Comparison of ENCODE assay signal across 28 mouse cellular contexts in the genomic region with DNA sequence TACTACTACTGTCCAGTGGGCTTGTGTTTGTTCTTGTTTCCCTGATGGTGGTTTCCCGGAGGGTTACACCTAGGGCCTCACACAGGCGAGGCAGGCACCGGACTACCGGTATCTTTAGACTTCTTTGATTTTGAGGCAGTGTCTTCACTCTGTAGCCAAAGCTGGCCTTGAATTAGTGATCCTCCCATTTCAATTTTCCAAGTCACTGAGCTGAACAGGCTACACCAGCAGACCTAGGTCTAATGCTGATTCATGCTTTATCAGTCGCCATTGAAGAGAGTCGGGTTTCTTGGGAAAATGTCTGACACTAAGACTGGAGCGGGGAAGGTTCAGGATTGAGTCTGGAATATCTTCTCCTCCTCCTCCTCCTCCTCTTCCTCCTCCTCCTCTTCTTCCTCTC.
"Had no signal": no experiment of that assay in that cellular context is flagged by ENCODE, and none has a peak within 500 bp of the region (broad histone marks: within the 10 kb centered on the region; RNA-seq: fewer than 3 reads in every experiment).

No protein-coding gene starts in this region.

- DNase-seq: cerebellum, adult 2 months; cerebellum, adult 8-10 months; cerebellum, adult 9-10 months; cerebellum, adult 9-11 months; cerebellum, postnatal 10 days; cerebellum, postnatal 14 days; cerebellum, postnatal 25 days; cerebellum, postnatal 36 days; embryo, embryonic 11 days; forebrain, postnatal 0 days; gastrocnemius, adult 2 months; gastrocnemius, postnatal 10 days; gastrocnemius, postnatal 14 days; gastrocnemius, postnatal 25 days; gastrocnemius, postnatal 36 days; heart, adult 11 months; heart, adult 18-20 months had no signal

- H3K9ac ChIP-seq: embryonic facial prominence, embryonic 12.5 days; embryonic facial prominence, embryonic 13.5 days; embryonic facial prominence, embryonic 15.5 days; forebrain, embryonic 12.5 days; forebrain, embryonic 13.5 days; forebrain, embryonic 15.5 days; forebrain, postnatal 0 days had no signal

- H3K9me3 ChIP-seq: embryonic facial prominence, embryonic 12.5 days; embryonic facial prominence, embryonic 13.5 days; forebrain, embryonic 12.5 days; forebrain, embryonic 13.5 days; forebrain, embryonic 15.5 days had no signal

- H3K4me1 ChIP-seq: embryonic facial prominence, embryonic 10.5 days; embryonic facial prominence, embryonic 12.5 days; embryonic facial prominence, embryonic 13.5 days; embryonic facial prominence, embryonic 15.5 days; forebrain, embryonic 10.5 days; forebrain, embryonic 12.5 days; forebrain, embryonic 13.5 days; forebrain, embryonic 15.5 days had no signal

- H3K27ac ChIP-seq: embryonic facial prominence, embryonic 10.5 days; embryonic facial prominence, embryonic 12.5 days; embryonic facial prominence, embryonic 13.5 days; embryonic facial prominence, embryonic 15.5 days; forebrain, embryonic 10.5 days; forebrain, embryonic 12.5 days; forebrain, embryonic 13.5 days; forebrain, embryonic 15.5 days; gastrocnemius, adult 2 months had no signal

- H3K27me3 ChIP-seq: embryonic facial prominence, embryonic 12.5 days; embryonic facial prominence, embryonic 13.5 days; embryonic facial prominence, embryonic 15.5 days; forebrain, embryonic 12.5 days; forebrain, embryonic 13.5 days; forebrain, embryonic 15.5 days had no signal

- H3K4me3 ChIP-seq: embryonic facial prominence, embryonic 10.5 days; embryonic facial prominence, embryonic 12.5 days; embryonic facial prominence, embryonic 13.5 days; embryonic facial prominence, embryonic 15.5 days; erythroblast, embryonic 14.5 days; forebrain, embryonic 10.5 days; forebrain, embryonic 12.5 days; forebrain, embryonic 13.5 days; forebrain, embryonic 15.5 days; gastrocnemius, adult 2 months had no signal

- H3K4me2 ChIP-seq: embryonic facial prominence, embryonic 12.5 days; embryonic facial prominence, embryonic 13.5 days; embryonic facial prominence, embryonic 15.5 days; forebrain, embryonic 12.5 days; forebrain, embryonic 13.5 days; forebrain, embryonic 15.5 days had no signal

- H3K36me3 ChIP-seq: embryonic facial prominence, embryonic 10.5 days; embryonic facial prominence, embryonic 12.5 days; embryonic facial prominence, embryonic 13.5 days; embryonic facial prominence, embryonic 15.5 days; forebrain, embryonic 10.5 days; forebrain, embryonic 12.5 days; forebrain, embryonic 15.5 days had no signal

- ATAC-seq: forebrain, embryonic 13.5 days; forebrain, embryonic 14.5 days; forebrain, embryonic 15.5 days; forebrain, embryonic 16.5 days; forebrain, postnatal 0 days had no signal
